Mouse (Mus musculus): ENCODE results near the gene Mrpl2. TPM values are rescaled to one million over a fixed set of nuclear protein-coding genes. Genes with fewer than 3 reads are reported as not detected.

Mrpl2 gene
- polyA plus RNA-seq, 1 experiment from 2014 or later, result 64.9 TPM

DNA sequence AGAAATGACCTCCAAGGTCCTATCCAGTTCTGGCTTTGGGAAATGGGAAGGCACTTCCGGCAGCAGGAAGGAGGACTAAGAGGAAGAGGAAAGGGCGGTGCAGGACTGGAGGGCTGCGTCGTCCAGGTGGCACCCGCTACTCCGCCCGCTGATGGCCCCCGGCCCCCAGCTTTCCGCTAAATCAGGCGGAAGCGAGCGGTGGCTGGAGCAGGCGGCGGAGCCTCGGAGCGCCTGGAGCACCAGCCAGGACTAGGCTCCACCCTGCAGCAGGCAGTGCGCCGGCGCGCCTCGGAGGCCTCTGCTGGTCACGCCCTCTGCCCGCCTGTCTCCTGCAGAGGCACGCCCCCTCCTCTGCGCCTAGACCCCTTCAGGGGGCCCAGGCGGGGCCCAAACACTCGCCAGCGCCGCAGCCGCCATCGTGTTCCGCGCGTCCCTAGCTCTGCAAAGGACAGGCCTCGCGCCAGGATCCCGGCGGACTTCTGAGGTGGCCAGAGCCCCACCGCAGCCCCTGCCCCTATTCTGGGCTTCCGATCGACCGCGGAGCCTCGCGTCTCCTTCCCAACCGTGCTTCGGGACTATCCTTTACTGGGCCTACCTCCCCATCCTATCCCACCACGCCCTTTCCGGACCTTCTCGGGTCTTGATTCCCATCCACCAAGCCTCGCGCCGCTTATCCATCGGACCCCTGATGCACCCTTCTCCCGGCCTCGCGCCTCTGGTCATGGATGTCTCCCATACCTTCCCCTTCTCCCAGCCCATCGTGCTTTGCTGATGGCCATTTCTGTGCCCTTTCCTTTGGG lies 4.4 kb downstream of the Mrpl2 start, which contains the start of gene Cul7:
Gene Cul7 (plus strand): TSS at position 106 of the 800 bp plus-strand sequence.
- H3K36me3 ChIP-seq, result peaks cover 34% of the 10 kb centered on the region
- peak within 1 kb of the TSS; percentile 72 for H3K4me3 ChIP-seq (replicated peaks)
- peak within 1 kb of the TSS; percentile 98 for H3K27ac ChIP-seq (replicated peaks)
- under 1% methylated on average over 57 of the region's 58 CpGs for WGBS
- peak; percentile 94 for ATAC-seq (ENCODE audit: low FRiP score)
- H3K4me1 ChIP-seq, result peaks cover 54% of the 10 kb centered on the region
- H3K27me3 ChIP-seq (replicated peaks), result no peaks in the 10 kb centered on the region
- H3K9ac ChIP-seq (replicated peaks), result peak within 1 kb of the TSS; percentile 91
- no peaks in the 10 kb centered on the region for H3K9me3 ChIP-seq (replicated peaks)
- H3K4me2 ChIP-seq, result peak within 1 kb of the TSS; percentile 87

- WGBS, result 65% methylated on average over 17 of the region's 17 CpGs
- H3K9ac ChIP-seq (replicated peaks), result peak overlapping the region; percentile 91
- peaks cover 43% of the 10 kb centered on the region for H3K36me3 ChIP-seq
These were observed 5.3 kb downstream of the Mrpl2 start for GRCm38 (mm10) chr17:46651292-46651691.

DNA sequence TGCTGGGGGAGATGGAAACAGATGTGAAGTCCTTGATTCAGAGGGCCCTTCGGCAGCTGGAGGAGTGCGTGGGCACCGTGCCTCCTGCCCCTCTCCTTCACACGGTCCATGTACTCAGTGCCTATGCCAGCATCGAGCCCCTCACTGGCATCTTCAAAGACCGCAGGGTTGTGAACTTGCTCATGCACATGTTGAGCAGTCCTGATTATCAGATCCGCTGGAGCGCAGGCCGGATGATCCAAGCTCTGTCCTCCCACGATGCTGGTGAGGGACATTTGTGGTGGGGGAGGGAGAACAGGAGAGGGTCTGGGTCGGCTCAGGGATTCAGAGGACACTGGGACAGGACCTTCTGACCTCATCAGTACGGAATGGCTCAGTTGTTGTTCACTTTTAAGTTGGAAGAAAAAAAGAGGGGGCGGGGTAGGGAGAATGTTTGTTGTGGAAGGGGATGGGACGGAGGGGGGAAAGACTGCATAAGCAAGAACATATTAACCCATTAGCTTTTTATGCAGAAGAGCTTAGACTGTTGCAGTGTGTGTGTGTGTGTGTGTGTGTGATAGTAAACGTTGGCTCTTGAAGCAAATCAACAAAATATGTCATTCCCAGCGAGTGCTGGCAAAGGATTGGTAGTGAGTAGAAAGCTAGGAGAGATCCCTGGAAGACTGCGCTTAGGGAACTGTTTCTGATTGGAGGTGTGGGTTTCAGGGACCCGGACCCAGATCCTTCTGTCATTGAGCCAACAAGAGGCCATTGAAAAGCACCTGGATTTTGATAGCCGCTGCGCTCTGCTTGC lies 5.9 kb downstream of the Mrpl2 start:
- Histone ChIP-seq H3K4me3 (replicated peaks) (peak overlapping the region; percentile 72), H3K9ac (replicated peaks) (peak overlapping the region; percentile 91), H3K27ac (replicated peaks) (peak overlapping the region; percentile 98), H3K4me1 (peaks cover 51% of the 10 kb centered on the region), H3K9me3 (replicated peaks) (no peaks in the 10 kb centered on the region), H3K27me3 (replicated peaks) (no peaks in the 10 kb centered on the region), H3K36me3 (peaks cover 49% of the 10 kb centered on the region), H3K4me2 (peak overlapping the region; percentile 87)
- 74% methylated on average over 20 of the region's 20 CpGs for WGBS
- no peak for ATAC-seq (ENCODE audit: low FRiP score)

More at GRCm38 (mm10) chr17:46651292-46651691, 5.3 kb downstream of the Mrpl2 start:
- Histone ChIP-seq H3K27ac (replicated peaks) (peak overlapping the region; percentile 98), H3K4me2 (peak overlapping the region; percentile 87), H3K9me3 (replicated peaks) (no peaks in the 10 kb centered on the region), H3K27me3 (replicated peaks) (no peaks in the 10 kb centered on the region), H3K4me1 (peaks cover 56% of the 10 kb centered on the region), H3K4me3 (replicated peaks) (peak overlapping the region; percentile 72)
- ATAC-seq (ENCODE audit: low FRiP score), result no peak

DNA sequence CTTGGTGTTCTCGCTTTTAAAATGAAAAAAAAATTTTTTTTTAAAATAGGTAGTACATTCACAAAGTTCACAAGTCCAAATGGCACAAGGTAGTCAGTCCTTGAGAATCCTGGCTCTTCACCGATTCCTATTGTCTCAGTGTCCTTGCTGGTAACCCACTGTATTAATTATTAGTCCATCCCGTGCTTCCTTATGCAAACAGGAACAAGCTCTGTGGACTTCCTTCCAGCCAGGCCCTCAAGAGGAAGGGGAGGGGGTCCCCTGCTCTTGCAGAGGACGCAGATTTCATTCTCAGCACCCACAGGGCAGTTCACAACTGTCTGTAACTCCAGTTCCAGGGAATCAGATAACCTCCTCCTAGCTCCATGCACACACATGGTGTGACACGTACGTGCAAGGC lies 10.0 kb downstream of the Mrpl2 start:
- Histone ChIP-seq H3K4me2 (no peak overlapping the region), H3K27ac (replicated peaks) (no peak overlapping the region), H3K27me3 (replicated peaks) (no peaks in the 10 kb centered on the region), H3K4me1 (peaks cover 31% of the 10 kb centered on the region), H3K4me3 (replicated peaks) (no peak overlapping the region), H3K9me3 (replicated peaks) (no peaks in the 10 kb centered on the region), H3K36me3 (peaks cover 84% of the 10 kb centered on the region), H3K9ac (replicated peaks) (no peak overlapping the region)
- no peak for ATAC-seq (ENCODE audit: low FRiP score)
- WGBS, result 90% methylated on average over 6 of the region's 6 CpGs

DNA sequence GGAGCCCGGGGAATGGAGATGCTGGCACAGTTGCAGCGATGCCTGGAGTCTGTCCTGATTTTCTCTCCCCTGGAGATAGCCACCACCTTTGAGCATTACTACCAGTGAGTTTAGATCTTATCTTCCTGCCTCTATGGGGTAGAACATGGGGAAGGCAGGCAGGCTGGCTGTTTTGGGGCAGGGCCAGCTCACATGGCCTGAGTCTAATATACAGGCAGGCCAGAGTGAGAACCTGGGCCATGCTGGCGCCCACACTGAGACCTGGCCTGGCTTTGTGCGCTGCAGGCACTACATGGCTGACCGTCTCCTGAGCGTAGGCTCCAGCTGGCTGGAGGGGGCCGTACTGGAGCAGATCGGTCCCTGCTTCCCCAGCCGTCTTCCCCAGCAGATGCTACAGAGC lies 15.3 kb downstream of the Mrpl2 start:
- no peaks in the 10 kb centered on the region for H3K4me1 ChIP-seq
- 95% methylated on average over 9 of the region's 9 CpGs for WGBS
- no peak for ATAC-seq (ENCODE audit: low FRiP score)

GRCm38 (mm10) chr17:46661981-46662380 lies 16.0 kb downstream of the Mrpl2 start:
- no peak for ATAC-seq (ENCODE audit: low FRiP score)
- Histone ChIP-seq H3K4me1 (no peaks in the 10 kb centered on the region), H3K27ac (replicated peaks) (no peak overlapping the region), H3K9me3 (replicated peaks) (no peaks in the 10 kb centered on the region), H3K4me3 (replicated peaks) (no peak overlapping the region), H3K36me3 (peaks cover 96% of the 10 kb centered on the region), H3K27me3 (replicated peaks) (no peaks in the 10 kb centered on the region), H3K9ac (replicated peaks) (no peak overlapping the region), H3K4me2 (no peak overlapping the region)
- WGBS, result 92% methylated on average over 12 of the region's 12 CpGs

More for the DNA sequence above, 15.3 kb downstream of the Mrpl2 start:
- peaks cover 97% of the 10 kb centered on the region for H3K36me3 ChIP-seq
- H3K9ac ChIP-seq (replicated peaks), result no peak overlapping the region
- H3K27me3 ChIP-seq (replicated peaks), result no peaks in the 10 kb centered on the region
- H3K4me3 ChIP-seq (replicated peaks), result no peak overlapping the region
- H3K4me2 ChIP-seq, result no peak overlapping the region
- H3K9me3 ChIP-seq (replicated peaks), result no peaks in the 10 kb centered on the region
- H3K27ac ChIP-seq (replicated peaks), result no peak overlapping the region

DNA sequence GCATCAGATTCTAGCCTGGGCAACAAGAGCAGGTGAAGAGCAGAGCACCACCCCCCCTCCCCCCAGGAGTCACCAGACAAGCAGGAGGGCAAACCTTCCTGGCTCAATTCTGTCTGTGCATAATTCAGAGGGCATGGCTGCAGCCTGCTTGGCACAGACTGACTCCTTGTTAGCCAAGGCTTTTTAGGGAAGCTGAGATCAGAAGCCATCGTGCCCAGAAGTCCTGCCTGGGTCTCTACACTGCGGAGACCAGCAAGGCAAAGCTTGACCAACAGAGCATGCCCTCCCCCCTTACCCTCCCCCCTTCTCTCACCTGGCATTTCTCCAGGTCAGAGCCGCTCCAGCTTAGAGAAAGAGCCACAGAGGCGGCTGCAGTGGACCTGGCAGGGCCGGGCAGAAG lies 16.7 kb downstream of the Mrpl2 start:
- Histone ChIP-seq H3K36me3 (peaks cover 92% of the 10 kb centered on the region), H3K4me1 (no peaks in the 10 kb centered on the region), H3K9me3 (replicated peaks) (no peaks in the 10 kb centered on the region), H3K27me3 (replicated peaks) (no peaks in the 10 kb centered on the region), H3K4me2 (no peak overlapping the region), H3K27ac (replicated peaks) (no peak overlapping the region), H3K9ac (replicated peaks) (no peak overlapping the region), H3K4me3 (replicated peaks) (no peak overlapping the region)
- no peak for ATAC-seq (ENCODE audit: low FRiP score)
- 90% methylated on average over 4 of the region's 5 CpGs for WGBS

GRCm38 (mm10) chr17:46667712-46668111 lies 21.7 kb downstream of the Mrpl2 start:
- Histone ChIP-seq H3K27ac (replicated peaks) (no peak overlapping the region), H3K4me3 (replicated peaks) (no peak overlapping the region), H3K9ac (replicated peaks) (no peak overlapping the region), H3K4me1 (peaks cover 2% of the 10 kb centered on the region), H3K9me3 (replicated peaks) (no peaks in the 10 kb centered on the region), H3K27me3 (replicated peaks) (no peaks in the 10 kb centered on the region), H3K36me3 (peaks cover 61% of the 10 kb centered on the region), H3K4me2 (no peak overlapping the region)
- 91% methylated on average over 16 of the region's 16 CpGs for WGBS
- ATAC-seq (ENCODE audit: low FRiP score), result no peak

DNA sequence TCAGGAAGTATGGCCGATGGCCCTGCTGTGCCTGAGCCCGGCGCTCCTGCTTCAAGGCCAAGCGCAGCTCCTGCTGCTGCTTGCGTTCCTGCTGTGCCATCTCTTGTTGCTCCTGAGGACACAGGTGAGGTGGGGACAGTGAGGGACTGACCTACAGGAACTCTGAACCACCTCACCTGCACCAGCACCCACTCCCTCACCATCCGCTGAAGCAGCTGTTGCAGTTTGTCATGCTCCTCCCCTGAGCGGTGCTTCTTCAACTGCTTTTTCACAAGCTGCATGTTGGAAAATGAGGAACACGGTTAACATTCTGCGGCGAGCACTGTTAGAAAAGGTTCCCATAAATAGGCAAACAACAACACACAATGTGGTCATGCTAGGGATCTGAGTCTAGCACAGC lies 23.9 kb downstream of the Mrpl2 start:
- Histone ChIP-seq H3K4me2 (no peak overlapping the region), H3K27ac (replicated peaks) (no peak overlapping the region), H3K4me3 (replicated peaks) (no peak overlapping the region), H3K9ac (replicated peaks) (no peak overlapping the region), H3K9me3 (replicated peaks) (no peaks in the 10 kb centered on the region), H3K27me3 (replicated peaks) (no peaks in the 10 kb centered on the region), H3K4me1 (peaks cover 20% of the 10 kb centered on the region), H3K36me3 (peaks cover 43% of the 10 kb centered on the region)
- WGBS, result 96% methylated on average over 10 of the region's 10 CpGs
- ATAC-seq (ENCODE audit: low FRiP score), result no peak

DNA sequence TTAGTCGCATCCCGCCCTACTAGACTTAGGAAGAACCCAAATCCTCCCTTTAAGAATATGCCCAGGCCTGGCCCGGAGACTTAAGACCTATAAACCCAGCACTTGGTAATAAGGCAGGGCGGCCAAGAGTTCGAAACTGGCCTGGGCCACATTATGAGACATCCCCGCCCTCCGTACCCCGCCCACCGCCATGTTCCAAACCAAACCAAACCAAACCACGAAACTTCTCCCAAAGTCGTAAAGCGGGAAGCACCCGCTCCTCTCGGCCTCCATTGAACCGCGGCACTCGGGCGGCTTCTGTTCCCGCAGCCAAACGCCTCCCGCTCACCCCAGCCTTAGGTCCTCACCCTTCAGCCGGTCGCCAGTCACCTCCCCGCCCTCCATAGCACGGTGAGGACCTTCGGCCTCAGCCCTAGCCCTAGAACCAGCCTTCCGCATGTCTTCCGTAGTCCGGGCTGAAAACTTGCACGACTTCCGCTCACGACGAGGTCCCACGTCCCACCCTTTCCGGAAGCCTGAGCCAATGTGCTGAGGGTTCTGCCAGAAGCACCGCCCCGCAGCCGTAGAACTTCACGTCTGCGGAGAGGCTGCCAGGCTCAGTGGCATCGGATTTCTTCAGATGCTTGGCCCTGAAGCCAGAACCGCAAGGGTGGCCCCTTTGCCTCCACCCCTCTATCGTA lies 28.0 kb downstream of the Mrpl2 start, which contains the start of gene Rrp36:
Gene Rrp36 (minus strand): TSS at position 503 of the 680 bp plus-strand sequence.
- peak within 1 kb of the TSS; percentile 71 for H3K9ac ChIP-seq (replicated peaks)
- H3K4me2 ChIP-seq, result peak within 1 kb of the TSS; percentile 92
- no peaks in the 10 kb centered on the region for H3K9me3 ChIP-seq (replicated peaks)
- H3K36me3 ChIP-seq, result peaks cover 52% of the 10 kb centered on the region
- peak within 1 kb of the TSS; percentile 75 for H3K27ac ChIP-seq (replicated peaks)
- peaks cover 37% of the 10 kb centered on the region for H3K4me1 ChIP-seq
- WGBS, result under 1% methylated on average over 43 of the region's 43 CpGs
- no peaks in the 10 kb centered on the region for H3K27me3 ChIP-seq (replicated peaks)
- H3K4me3 ChIP-seq (replicated peaks), result peak within 1 kb of the TSS; percentile 85
- peak; percentile 90 for ATAC-seq (ENCODE audit: low FRiP score)

GRCm38 (mm10) chr17:46674530-46675283 lies 28.7 kb downstream of the Mrpl2 start:
- Histone ChIP-seq H3K4me1 (peaks cover 44% of the 10 kb centered on the region), H3K9me3 (replicated peaks) (no peaks in the 10 kb centered on the region), H3K4me3 (replicated peaks) (peak overlapping the region; percentile 85), H3K36me3 (peaks cover 45% of the 10 kb centered on the region), H3K27me3 (replicated peaks) (no peaks in the 10 kb centered on the region), H3K27ac (replicated peaks) (peak overlapping the region; percentile 75), H3K9ac (replicated peaks) (peak overlapping the region; percentile 37), H3K4me2 (peak overlapping the region; percentile 92)
- peak; percentile 58 for ATAC-seq (ENCODE audit: low FRiP score)
- 12% methylated on average over 15 of the region's 15 CpGs for WGBS
